In genomic region chr6:122491557-122491956, GRCm38 (mm10) we compare ENCODE assay signal across 8 mouse cellular contexts. TPM values are rescaled to one million over a fixed set of nuclear protein-coding genes. Genes with fewer than 3 reads are reported as not detected.
DNase-seq lines count a peak whose midpoint lies in the region; ATAC-seq and TF ChIP-seq lines count a peak whose summit lies in the region.

No protein-coding gene starts in this region.

- no peaks in the 10 kb centered on the region for H3K36me3 ChIP-seq in embryonic facial prominence, embryonic 14.5 days (ENCODE audit: control insufficient read depth, insufficient read depth, low read length)
- H3K36me3 ChIP-seq in heart, embryonic 16.5 days (ENCODE audit: control insufficient read depth, insufficient read depth): no peaks in the 10 kb centered on the region
- H3K36me3 ChIP-seq in kidney, postnatal 0 days (ENCODE audit: insufficient read depth, low read length): no peaks in the 10 kb centered on the region
- no peaks in the 10 kb centered on the region for H3K36me3 ChIP-seq in liver, embryonic 14.5 days (replicated peaks; ENCODE audit: control insufficient read depth, insufficient read depth, low read depth)

- H3K4me3 ChIP-seq in embryonic facial prominence, embryonic 14.5 days (ENCODE audit: low read depth, low read length): peak overlapping the region; percentile 38
- peak overlapping the region; percentile 53 for H3K4me3 ChIP-seq in heart, embryonic 16.5 days (ENCODE audit: low read length)
- peak overlapping the region; percentile 33 for H3K4me3 ChIP-seq in kidney, postnatal 0 days (replicated peaks; ENCODE audit: low read depth, low read length)
- H3K4me3 ChIP-seq in liver, embryonic 14.5 days (ENCODE audit: insufficient read depth in 1 of 2, low read depth in 2 of 2, low read length in 2 of 2): peak overlapping the region; percentile 6 to 30

- 0% methylated on average over 16 of the region's 16 CpGs for WGBS in embryonic facial prominence, embryonic 14.5 days
- under 1% methylated on average over 16 of the region's 16 CpGs for WGBS in heart, embryonic 16.5 days
- 0% methylated on average over 16 of the region's 16 CpGs for WGBS in kidney, postnatal 0 days
- 0% methylated on average over 16 of the region's 16 CpGs for WGBS in liver, embryonic 14.5 days (ENCODE audit: insufficient replicate concordance)

- peak overlapping the region; percentile 73 for H3K4me2 ChIP-seq in embryonic facial prominence, embryonic 14.5 days (ENCODE audit: low read depth, low read length)
- peak overlapping the region; percentile 79 for H3K4me2 ChIP-seq in heart, embryonic 16.5 days (ENCODE audit: low read depth, low read length)
- peak overlapping the region; percentile 55 for H3K4me2 ChIP-seq in kidney, postnatal 0 days (ENCODE audit: low read length)
- H3K4me2 ChIP-seq in liver, embryonic 14.5 days (ENCODE audit: low read depth): peak overlapping the region; percentile 58

- H3K27me3 ChIP-seq in embryonic facial prominence, embryonic 14.5 days (replicated peaks; ENCODE audit: control insufficient read depth, insufficient read depth, low read length): peaks cover 3% of the 10 kb centered on the region; the same call in 1 of the 2 replicates
- peaks cover 26% of the 10 kb centered on the region for H3K27me3 ChIP-seq in heart, embryonic 16.5 days (ENCODE audit: control insufficient read depth, insufficient read depth, low read length)
- H3K27me3 ChIP-seq in kidney, postnatal 0 days (ENCODE audit: insufficient read depth, low read length): no peaks in the 10 kb centered on the region
- H3K27me3 ChIP-seq in liver, embryonic 14.5 days (ENCODE audit: control insufficient read depth, insufficient read depth, low read length): peaks cover 83% of the 10 kb centered on the region

- no peak for TF ChIP-seq CTCF in kidney, postnatal 0 days (IDR thresholded peaks at IDR 0.05; ENCODE audit: low read depth)
- TF ChIP-seq CTCF in liver, embryonic 14.5 days (IDR thresholded peaks at IDR 0.05; ENCODE audit: low read depth): no peak

- peak overlapping the region; percentile 85 for H3K27ac ChIP-seq in embryonic facial prominence, embryonic 14.5 days (replicated peaks; ENCODE audit: low read depth, low read length)
- H3K27ac ChIP-seq in heart, embryonic 16.5 days (ENCODE audit: low read length): 0 out of 2 replicates have a peak overlapping the region, but pooled peaks have one; percentile 15
- H3K27ac ChIP-seq in kidney, postnatal 0 days: peak overlapping the region; percentile 55; the same call in 1 of the 2 replicates
- no peak overlapping the region for H3K27ac ChIP-seq in liver, embryonic 14.5 days

- peaks cover 17% of the 10 kb centered on the region; the same call in 1 of the 2 replicates for H3K4me1 ChIP-seq in embryonic facial prominence, embryonic 14.5 days (ENCODE audit: control insufficient read depth, insufficient read depth, low read length)
- peaks cover 18% of the 10 kb centered on the region for H3K4me1 ChIP-seq in heart, embryonic 16.5 days (ENCODE audit: control insufficient read depth, insufficient read depth, low read length)
- H3K4me1 ChIP-seq in kidney, postnatal 0 days (replicated peaks; ENCODE audit: insufficient read depth, low read length): 0 out of 2 replicates have a peak, but pooled peaks cover 12% of the 10 kb centered on the region
- 0 out of 4 replicates have a peak, but pooled peaks cover 0 to 1% of the 10 kb centered on the region in 2 experiments for H3K4me1 ChIP-seq in liver, embryonic 14.5 days (replicated peaks; ENCODE audit: control insufficient read depth in 2 of 2, insufficient read depth in 2 of 2, low read length in 1 of 2)

- peak; percentile 91 for ATAC-seq in embryonic facial prominence, embryonic 14.5 days (ENCODE audit: low read depth)
- ATAC-seq in heart, embryonic 16.5 days (replicated peaks; ENCODE audit: extremely low read depth, insufficient read depth, low FRiP score): peak; percentile 77
- ATAC-seq in kidney, postnatal 0 days (replicated peaks; ENCODE audit: low FRiP score, low read depth): peak; percentile 95
- ATAC-seq in liver, embryonic 14.5 days (ENCODE audit: insufficient read depth): 0 out of 2 replicates have a peak, but pooled peaks have one; percentile 28

- peak overlapping the region; percentile 62 for H3K9ac ChIP-seq in embryonic facial prominence, embryonic 14.5 days (ENCODE audit: low read depth, low read length)
- peak overlapping the region; percentile 62 for H3K9ac ChIP-seq in heart, embryonic 16.5 days (ENCODE audit: low read length)
- H3K9ac ChIP-seq in kidney, postnatal 0 days (ENCODE audit: low read depth, low read length): peak overlapping the region; percentile 38
- no peak overlapping the region for H3K9ac ChIP-seq in liver, embryonic 14.5 days (replicated peaks)

- H3K9me3 ChIP-seq in embryonic facial prominence, embryonic 14.5 days (ENCODE audit: control insufficient read depth, low read length): no peaks in the 10 kb centered on the region
- H3K9me3 ChIP-seq in heart, embryonic 16.5 days (replicated peaks; ENCODE audit: control insufficient read depth, low read length): no peaks in the 10 kb centered on the region
- H3K9me3 ChIP-seq in kidney, postnatal 0 days (replicated peaks; ENCODE audit: low read length): no peaks in the 10 kb centered on the region
- no peaks in the 10 kb centered on the region for H3K9me3 ChIP-seq in liver, embryonic 14.5 days (ENCODE audit: control insufficient read depth, low read length)

- DNase-seq in A20 (ENCODE audit: low read depth, low spot score) (peak; percentile 84), ZHBTc4 (ENCODE audit: low read depth, low spot score) (peak; percentile 99)
- DNase-seq in embryonic facial prominence, embryonic 14.5 days (ENCODE audit: low spot score): peak; percentile 95
- peak; percentile 95 for DNase-seq in kidney, postnatal 0 days (ENCODE audit: low spot score)
- DNase-seq in liver, embryonic 14.5 days (ENCODE audit: low read depth in 3 of 3, low spot score in 3 of 3): peak in 2 of 3 experiments; percentile 12 to 15
- peak; percentile 34 to 52 for DNase-seq in natural killer cell, adult 2 months (ENCODE audit: low spot score in 2 of 2)
- DNase-seq in testis, postnatal 10 days (ENCODE audit: low spot score): peak; percentile 90

- no peak for TF ChIP-seq EP300 in liver, embryonic 14.5 days (IDR thresholded peaks at IDR 0.05; ENCODE audit: low read depth)

RNA-seq across cellular contexts. Expression of gene Rimklb, which starts 7.0 kb away (rescaled TPM):
- polyA plus RNA-seq in embryonic facial prominence, embryonic 14.5 days (2014; fragmentation: Nextera tagmentation; extraction: Ambion mirVana): 10.5 and 15.9 TPM in 2 replicates
- polyA plus RNA-seq in heart, embryonic 16.5 days (2015; fragmentation: Nextera tagmentation; extraction: Ambion mirVana): 1.6 and 2.4 TPM in 2 replicates
- 6.6 and 9.8 TPM in 2 replicates for polyA plus RNA-seq in kidney, postnatal 0 days (2015; fragmentation: Nextera tagmentation; extraction: Ambion mirVana)
- 0.74 and 0.78 TPM in 2 replicates for polyA plus RNA-seq in liver, embryonic 14.5 days (2012; rRNA removed)
- 0.53 and 1.1 TPM in 2 replicates for polyA plus RNA-seq in liver, embryonic 14.5 days (2014; fragmentation: Nextera tagmentation; extraction: Ambion mirVana)

RNA-seq across cellular contexts. Expression of gene Mfap5, which starts 14.1 kb away (rescaled TPM):
- polyA plus RNA-seq in embryonic facial prominence, embryonic 14.5 days (2014; fragmentation: Nextera tagmentation; extraction: Ambion mirVana): 70.7 and 98.8 TPM in 2 replicates
- polyA plus RNA-seq in heart, embryonic 16.5 days (2015; fragmentation: Nextera tagmentation; extraction: Ambion mirVana): 28.2 and 32.0 TPM in 2 replicates
- 42.4 and 47.0 TPM in 2 replicates for polyA plus RNA-seq in kidney, postnatal 0 days (2015; fragmentation: Nextera tagmentation; extraction: Ambion mirVana)
- 0.11 TPM in 2 replicates for polyA plus RNA-seq in liver, embryonic 14.5 days (2012; rRNA removed)
- not detected in 2 replicates for polyA plus RNA-seq in liver, embryonic 14.5 days (2014; fragmentation: Nextera tagmentation; extraction: Ambion mirVana)

Comparison
In these comparisons a context has a peak if more than half of its experiments do, and no peak if none do; other contexts are left out.
1. DNase-seq: peak in every context shown above with its lines; median percentile 99 in ZHBTc4; 95 in embryonic facial prominence, embryonic 14.5 days; 95 in kidney, postnatal 0 days; 90 in testis, postnatal 10 days; 84 in A20; 43 in natural killer cell, adult 2 months; 14 in liver, embryonic 14.5 days.
2. ATAC-seq: peak in every context shown above with its lines; median percentile 95 in kidney, postnatal 0 days; 91 in embryonic facial prominence, embryonic 14.5 days; 77 in heart, embryonic 16.5 days; 28 in liver, embryonic 14.5 days.
3. RNA of gene Mfap5, which starts 14.1 kb away (polyA plus RNA-seq): 70.7 to 98.8 TPM in embryonic facial prominence, embryonic 14.5 days, 42.4 to 47.0 TPM in kidney, postnatal 0 days and 28.2 to 32.0 TPM in heart, embryonic 16.5 days; 0.11 TPM in liver, embryonic 14.5 days; every median in the first group is over 10 times any median in the second.
4. Peak in every context shown above with its lines, with median percentiles within 50 percentile points of each other: H3K4me2 ChIP-seq and H3K4me3 ChIP-seq.